Mouse (Mus musculus) A20 (cell line): ENCODE data around the gene Golga2.

ENCODE experiments used
- DNase-seq: peaks from one replicate; pipeline ENCODE4 v3.0.0-alpha.2; 2011; ENCODE audit warnings: low read depth, low spot score

Golga2 gene

GRCm38 (mm10) chr2:32317791-32318417 lies 30.7 kb downstream of the Golga2 start:
- no peak for DNase-seq

GRCm38 (mm10) chr2:32318709-32319585 lies 31.8 kb downstream of the Golga2 start:
- DNase-seq, result no peak

- DNase-seq, result no peak
Observed at GRCm38 (mm10) chr2:32319586-32320580, 32.7 kb downstream of the Golga2 start.

- no peak for DNase-seq
Observed at GRCm38 (mm10) chr2:32320721-32321120, 33.5 kb downstream of the Golga2 start.

- DNase-seq, result no peak
Observed at GRCm38 (mm10) chr2:32321591-32322298, 34.6 kb downstream of the Golga2 start.

- DNase-seq, result no peak
Observed at GRCm38 (mm10) chr2:32322754-32323741, 35.9 kb downstream of the Golga2 start.

GRCm38 (mm10) chr2:32324322-32324721 lies 37.1 kb downstream of the Golga2 start:
- DNase-seq, result no peak

- DNase-seq, result no peak
Observed at GRCm38 (mm10) chr2:32325342-32325741, 38.2 kb downstream of the Golga2 start.

GRCm38 (mm10) chr2:32327200-32327599 lies 40.0 kb downstream of the Golga2 start:
- DNase-seq, result no peak

- no peak for DNase-seq
Observed at GRCm38 (mm10) chr2:32328911-32329460, 41.8 kb downstream of the Golga2 start.

GRCm38 (mm10) chr2:32329531-32329930 lies 42.3 kb downstream of the Golga2 start:
- no peak for DNase-seq

- no peak for DNase-seq
Observed at GRCm38 (mm10) chr2:32332159-32332558, 45.0 kb downstream of the Golga2 start.

GRCm38 (mm10) chr2:32335888-32336287 lies 48.7 kb downstream of the Golga2 start:
- no peak for DNase-seq

- DNase-seq, result no peak
Observed at GRCm38 (mm10) chr2:32339912-32340642, 52.9 kb downstream of the Golga2 start.

GRCm38 (mm10) chr2:32340836-32341633 lies 53.9 kb downstream of the Golga2 start:
- no peak for DNase-seq

- no peak for DNase-seq
Observed at GRCm38 (mm10) chr2:32341634-32341939, 54.4 kb downstream of the Golga2 start.

- DNase-seq, result no peak
Observed at GRCm38 (mm10) chr2:32342039-32342438, 54.9 kb downstream of the Golga2 start.
